Mouse (Mus musculus) neutrophil, adult 5-6 weeks (primary cell): ENCODE data around the gene Gm21958. TPM values are rescaled to one million over a fixed set of nuclear protein-coding genes. Genes with fewer than 3 reads are reported as not detected.
A peak's percentile ranks its signal among the peaks of the same experiment; 100 is the strongest.

Experiments
- ATAC-seq: fragments of 151-379, 151-347 bp; 2 replicates; pipeline ENCODE4 v1.8.0; 2017; ENCODE audit warnings: mild to moderate bottlenecking, moderate TSS enrichment; ENCODE audit not compliant: insufficient number of reproducible peaks, poor library complexity, low FRiP score, severe bottlenecking; ENCODE audit errors: extremely low read depth
- total RNA-seq: library from RNA; stranded (forward); fragments of 200-1000 nt; gene quantifications from 2 replicates; pipeline ENCODE4 v1.2.3, GENCODE M21; 2017

The Gm21958 gene
- total RNA-seq, 1 experiment from 2014 or later: not detected

DNA sequence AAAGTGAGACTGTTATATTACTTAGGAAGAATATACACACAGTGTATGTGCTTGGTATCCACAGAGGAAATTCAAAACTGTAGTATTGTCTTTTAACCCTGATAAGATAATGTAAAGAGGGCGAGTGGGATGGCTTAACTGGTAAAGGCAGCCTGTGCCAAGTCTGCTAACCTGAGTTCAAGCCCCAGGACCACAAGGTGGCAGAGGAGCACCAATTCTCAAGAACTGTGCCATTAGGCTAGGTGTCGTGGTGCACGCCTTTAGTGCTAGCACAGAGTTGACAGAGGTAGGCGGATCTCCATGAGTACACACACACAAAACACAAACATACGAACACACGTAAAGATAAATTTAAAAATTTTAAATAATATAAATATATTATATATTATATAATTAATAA, 44.6 kb downstream of the Gm21958 start:
- ATAC-seq: peak; percentile 58; the same call in 1 of the 2 replicates

DNA sequence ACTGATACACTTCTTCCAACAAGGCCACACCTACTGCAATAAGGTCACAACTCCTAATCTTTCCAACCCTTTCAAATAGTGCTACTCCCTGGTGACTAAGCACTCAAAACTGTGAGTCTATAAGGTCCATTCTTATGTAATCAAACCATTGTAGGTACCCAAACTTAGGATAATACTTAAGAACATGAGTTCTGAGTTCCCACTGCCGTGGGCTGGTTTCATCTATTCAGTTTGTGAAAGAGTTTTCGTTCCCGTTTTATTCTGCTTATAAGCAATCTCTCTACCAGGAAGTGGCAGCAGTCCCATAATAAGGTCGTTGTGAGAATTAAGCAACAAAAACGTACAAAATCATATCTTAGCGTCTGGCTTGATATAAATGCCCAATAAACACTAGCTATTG, 45.4 kb downstream of the Gm21958 start:
- no peak for ATAC-seq

DNA sequence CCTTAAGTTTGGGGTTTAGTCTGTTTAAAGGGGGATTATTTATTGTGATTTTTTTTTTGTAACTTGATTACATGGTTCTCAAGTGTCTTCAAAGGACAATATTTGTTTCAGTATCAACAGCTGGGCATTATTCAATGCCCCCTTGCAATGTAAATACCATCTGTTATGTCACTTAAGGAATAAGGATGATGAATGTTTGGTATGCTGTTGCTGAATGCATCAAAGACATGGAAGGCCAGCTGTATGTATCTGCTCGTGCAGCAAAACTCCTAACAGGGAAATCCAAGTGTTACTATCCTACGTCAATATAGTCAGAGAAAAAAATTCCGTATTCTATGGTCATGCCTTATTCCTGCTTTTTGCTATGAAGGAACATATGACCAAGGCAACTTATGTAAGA, 46.0 kb downstream of the Gm21958 start:
- ATAC-seq: no peak

Other genes starting within 250 kb of the Gm21958 start
- 160 and 167 TPM in 2 replicates for gene Supt20, start 21.5 kb downstream of the Gm21958 start, total RNA-seq
- gene Exosc8, start 21.0 kb upstream of the Gm21958 start, total RNA-seq: 75.8 and 93.7 TPM in 2 replicates
- gene Alg5, start 21.2 kb upstream of the Gm21958 start, total RNA-seq: 21.2 and 23.9 TPM in 2 replicates
- gene Smad9, start 41.2 kb upstream of the Gm21958 start, total RNA-seq: not detected in 2 replicates
- gene Rfxap, start 93.4 kb upstream of the Gm21958 start, total RNA-seq: 62.1 and 64.8 TPM in 2 replicates
- gene Sertm1, start 201.5 kb upstream of the Gm21958 start, total RNA-seq: not detected in 2 replicates